In genomic region chr3:95282381-95282864, GRCm38 (mm10) we compare ENCODE assay signal across 8 mouse cellular contexts. TPM values are rescaled to one million over a fixed set of nuclear protein-coding genes. Genes with fewer than 3 reads are reported as not detected.
DNase-seq lines count a peak whose midpoint lies in the region; ATAC-seq and TF ChIP-seq lines count a peak whose summit lies in the region.

No protein-coding gene starts in this region.

- no peak for TF ChIP-seq POLR2A in liver, adult 2 months (IDR thresholded peaks at IDR 0.05; ENCODE audit: extremely low read depth, insufficient read depth, low read length)

- no peak for ATAC-seq in CD4-positive, CD25-positive, alpha-beta regulatory T cell, adult 4 months
- ATAC-seq in erythroblast, adult 5-6 weeks (replicated peaks; ENCODE audit: low FRiP score, poor library complexity, severe bottlenecking) = peak; percentile 47
- peak; percentile 13 to 25; a peak in 2 of 4 replicates for ATAC-seq in hematopoietic stem cell, adult 5-6 weeks (replicated peaks in 1 of 2; ENCODE audit: insufficient read depth in 1 of 2, low FRiP score in 2 of 2, low TSS enrichment in 1 of 2, low read depth in 1 of 2, poor library complexity in 2 of 2, severe bottlenecking in 2 of 2)
- ATAC-seq in midbrain, embryonic 16.5 days = no peak

- WGBS in liver, adult 2 months = under 1% methylated on average over 11 of the region's 11 CpGs
- WGBS in midbrain, embryonic 16.5 days = under 1% methylated on average over 11 of the region's 11 CpGs

- no peaks in the 10 kb centered on the region for H3K27me3 ChIP-seq in liver, adult 2 months (ENCODE audit: control insufficient read depth, insufficient read depth, low read length)
- H3K27me3 ChIP-seq in midbrain, embryonic 16.5 days (ENCODE audit: control insufficient read depth, insufficient read depth, low read depth, low read length) = no peaks in the 10 kb centered on the region

- peaks cover 26% of the 10 kb centered on the region; the same call in 1 of the 2 replicates for H3K79me2 ChIP-seq in liver, adult 2 months (ENCODE audit: control insufficient read depth, insufficient read depth, low read length)

- no peaks in the 10 kb centered on the region for H3K9me3 ChIP-seq in midbrain, embryonic 16.5 days (replicated peaks; ENCODE audit: control insufficient read depth, low read length, poor library complexity, severe bottlenecking)

- peaks cover 6% of the 10 kb centered on the region; the same call in 1 of the 2 replicates for H3K36me3 ChIP-seq in liver, adult 2 months (ENCODE audit: control insufficient read depth, insufficient read depth, low read length)
- H3K36me3 ChIP-seq in midbrain, embryonic 16.5 days (ENCODE audit: control insufficient read depth, insufficient read depth, low read length) = no peaks in the 10 kb centered on the region

- peaks cover 28% of the 10 kb centered on the region for H3K4me1 ChIP-seq in liver, adult 2 months (ENCODE audit: control insufficient read depth, insufficient read depth, low read length)
- peaks cover 22% of the 10 kb centered on the region for H3K4me1 ChIP-seq in midbrain, embryonic 16.5 days (ENCODE audit: control insufficient read depth, insufficient read depth, low read length)

- H3K4me3 ChIP-seq in liver, adult 2 months (ENCODE audit: insufficient read depth, low read depth, low read length) = peak overlapping the region; percentile 83
- peak overlapping the region; percentile 60 for H3K4me3 ChIP-seq in midbrain, embryonic 16.5 days (ENCODE audit: low read depth, low read length)

- peak overlapping the region; percentile 86 for H3K4me2 ChIP-seq in midbrain, embryonic 16.5 days (ENCODE audit: low read length)

- peak; percentile 47 for DNase-seq in CD4-positive, CD25-positive, alpha-beta regulatory T cell, adult 2 months (ENCODE audit: low read depth, low spot score)
- DNase-seq in NIH3T3 (ENCODE audit: low read depth) = peak; percentile 75
- DNase-seq in liver, adult 2 months (ENCODE audit: extremely low read depth, low read depth, low spot score) = peak; percentile 92
- DNase-seq in thymus, postnatal 10 days (ENCODE audit: low spot score in 2 of 2) = peak; percentile 52 to 54

- no peak for TF ChIP-seq CTCF in liver, adult 2 months (IDR thresholded peaks at IDR 0.05; ENCODE audit: low read depth, low read length)

- peak overlapping the region; percentile 97 for H3K27ac ChIP-seq in liver, adult 2 months (replicated peaks; ENCODE audit: insufficient read depth, low read depth, low read length)
- H3K27ac ChIP-seq in midbrain, embryonic 16.5 days (ENCODE audit: low read length) = peak overlapping the region; percentile 84

- H3K9ac ChIP-seq in liver, adult 2 months (ENCODE audit: low read depth, low read length) = peak overlapping the region; percentile 90
- peak overlapping the region; percentile 76 for H3K9ac ChIP-seq in midbrain, embryonic 16.5 days (ENCODE audit: low read depth, low read length)

RNA-seq across cellular contexts. Expression of gene Prune1, which starts 0.5 kb away (rescaled TPM):
- polyA plus RNA-seq in CD4-positive, CD25-positive, alpha-beta regulatory T cell, adult 4 months (2017; shearing (Covaris generic)) = 10 to 100 TPM in 1 of 2 experiments, 1 to 10 TPM in 1; 6.3 to 10.1 TPM
- total RNA-seq in erythroblast, adult 5-6 weeks (2015; ENCODE audit: low replicate concordance) = 3.3 and 7.5 TPM in 2 replicates
- 2.6 and 4.4 TPM in 2 replicates for total RNA-seq in erythroblast, adult 5-6 weeks (2017; ENCODE audit: low replicate concordance)
- total RNA-seq in hematopoietic stem cell, adult 5-6 weeks (2017) = 9.8 and 11.7 TPM in 2 replicates
- total RNA-seq in liver, adult 2 months (2014; rRNA removed) = 7.6 and 7.8 TPM in 2 replicates
- polyA plus RNA-seq in liver, adult 2 months (2012; rRNA removed) = 11.3 and 12.8 TPM in 2 replicates
- polyA plus RNA-seq in midbrain, embryonic 16.5 days (2015; fragmentation: Nextera tagmentation; extraction: Ambion mirVana) = 81.4 and 84.3 TPM in 2 replicates

RNA-seq across cellular contexts. Expression of gene Mindy1, which starts 1.3 kb away (rescaled TPM):
- polyA plus RNA-seq in CD4-positive, CD25-positive, alpha-beta regulatory T cell, adult 4 months (2017; shearing (Covaris generic)) = 10 to 100 TPM; 22.1 to 25.3 TPM
- total RNA-seq in erythroblast, adult 5-6 weeks (2015; ENCODE audit: low replicate concordance) = 23.2 and 27.4 TPM in 2 replicates
- total RNA-seq in erythroblast, adult 5-6 weeks (2017; ENCODE audit: low replicate concordance) = 17.7 and 28.2 TPM in 2 replicates
- total RNA-seq in hematopoietic stem cell, adult 5-6 weeks (2017) = 42.4 and 45.4 TPM in 2 replicates
- 56.6 and 63.6 TPM in 2 replicates for total RNA-seq in liver, adult 2 months (2014; rRNA removed)
- 122 and 137 TPM in 2 replicates for polyA plus RNA-seq in liver, adult 2 months (2012; rRNA removed)
- polyA plus RNA-seq in midbrain, embryonic 16.5 days (2015; fragmentation: Nextera tagmentation; extraction: Ambion mirVana) = 42.3 and 42.5 TPM in 2 replicates

RNA-seq across cellular contexts. Expression of gene Anxa9, which starts 24.6 kb away (rescaled TPM):
- polyA plus RNA-seq in CD4-positive, CD25-positive, alpha-beta regulatory T cell, adult 4 months (2017; shearing (Covaris generic)) = 1 to 10 TPM in 1 of 2 experiments, under 1 TPM in 1; 0.42 to 1.1 TPM
- 2.7 and 3.3 TPM in 2 replicates for total RNA-seq in erythroblast, adult 5-6 weeks (2015; ENCODE audit: low replicate concordance)
- total RNA-seq in erythroblast, adult 5-6 weeks (2017; ENCODE audit: low replicate concordance) = 0.98 and 2.1 TPM in 2 replicates
- total RNA-seq in hematopoietic stem cell, adult 5-6 weeks (2017) = 8.0 and 9.9 TPM in 2 replicates
- 0.54 and 0.55 TPM in 2 replicates for total RNA-seq in liver, adult 2 months (2014; rRNA removed)
- 0.47 and 0.91 TPM in 2 replicates for polyA plus RNA-seq in liver, adult 2 months (2012; rRNA removed)
- polyA plus RNA-seq in midbrain, embryonic 16.5 days (2015; fragmentation: Nextera tagmentation; extraction: Ambion mirVana) = 0.23 and 0.34 TPM in 2 replicates

RNA-seq across cellular contexts. Expression of gene Bnipl, which starts 31.4 kb away (rescaled TPM):
- not detected for polyA plus RNA-seq in CD4-positive, CD25-positive, alpha-beta regulatory T cell, adult 4 months (2017; shearing (Covaris generic))
- total RNA-seq in erythroblast, adult 5-6 weeks (2015; ENCODE audit: low replicate concordance) = not detected in 2 replicates
- total RNA-seq in erythroblast, adult 5-6 weeks (2017; ENCODE audit: low replicate concordance) = 0.68 TPM in 1 of 2 replicates, not detected in the other
- not detected in 2 replicates for total RNA-seq in hematopoietic stem cell, adult 5-6 weeks (2017)
- 0.07 TPM in 1 of 2 replicates, not detected in the other for total RNA-seq in liver, adult 2 months (2014; rRNA removed)
- 0.16 TPM in 1 of 2 replicates, not detected in the other for polyA plus RNA-seq in liver, adult 2 months (2012; rRNA removed)
- 0.30 TPM in 1 of 2 replicates, not detected in the other for polyA plus RNA-seq in midbrain, embryonic 16.5 days (2015; fragmentation: Nextera tagmentation; extraction: Ambion mirVana)

RNA-seq across cellular contexts. Expression of gene Cers2, which starts 32.2 kb away (rescaled TPM):
- polyA plus RNA-seq in CD4-positive, CD25-positive, alpha-beta regulatory T cell, adult 4 months (2017; shearing (Covaris generic)) = 100 to 1,000 TPM; 168 to 244 TPM
- total RNA-seq in erythroblast, adult 5-6 weeks (2015; ENCODE audit: low replicate concordance) = 45.1 and 45.2 TPM in 2 replicates
- 26.8 and 31.9 TPM in 2 replicates for total RNA-seq in erythroblast, adult 5-6 weeks (2017; ENCODE audit: low replicate concordance)
- total RNA-seq in hematopoietic stem cell, adult 5-6 weeks (2017) = 103 and 119 TPM in 2 replicates
- total RNA-seq in liver, adult 2 months (2014; rRNA removed) = 283 and 284 TPM in 2 replicates
- polyA plus RNA-seq in liver, adult 2 months (2012; rRNA removed) = 266 and 271 TPM in 2 replicates
- 89.6 and 101 TPM in 2 replicates for polyA plus RNA-seq in midbrain, embryonic 16.5 days (2015; fragmentation: Nextera tagmentation; extraction: Ambion mirVana)

Comparison
In these comparisons a context has a peak if more than half of its experiments do, and no peak if none do; other contexts are left out.
1. ATAC-seq: peak in erythroblast, adult 5-6 weeks (single experiment) and hematopoietic stem cell, adult 5-6 weeks (2 of 2); none in CD4-positive, CD25-positive, alpha-beta regulatory T cell, adult 4 months (single experiment) and midbrain, embryonic 16.5 days (single experiment).
2. Peak in every context shown above with its lines, with median percentiles within 50 percentile points of each other: DNase-seq.